Mouse (Mus musculus): ENCODE measurements at regions not wholly inside any gene's neighbourhood (a gene's known extent, or its start where the extent isn't known, plus 50 kb on each side); places are given as distances from the start of the nearest gene placed in this dataset.
A peak's percentile ranks its signal among the peaks of the same experiment; 100 is the strongest.

DNA sequence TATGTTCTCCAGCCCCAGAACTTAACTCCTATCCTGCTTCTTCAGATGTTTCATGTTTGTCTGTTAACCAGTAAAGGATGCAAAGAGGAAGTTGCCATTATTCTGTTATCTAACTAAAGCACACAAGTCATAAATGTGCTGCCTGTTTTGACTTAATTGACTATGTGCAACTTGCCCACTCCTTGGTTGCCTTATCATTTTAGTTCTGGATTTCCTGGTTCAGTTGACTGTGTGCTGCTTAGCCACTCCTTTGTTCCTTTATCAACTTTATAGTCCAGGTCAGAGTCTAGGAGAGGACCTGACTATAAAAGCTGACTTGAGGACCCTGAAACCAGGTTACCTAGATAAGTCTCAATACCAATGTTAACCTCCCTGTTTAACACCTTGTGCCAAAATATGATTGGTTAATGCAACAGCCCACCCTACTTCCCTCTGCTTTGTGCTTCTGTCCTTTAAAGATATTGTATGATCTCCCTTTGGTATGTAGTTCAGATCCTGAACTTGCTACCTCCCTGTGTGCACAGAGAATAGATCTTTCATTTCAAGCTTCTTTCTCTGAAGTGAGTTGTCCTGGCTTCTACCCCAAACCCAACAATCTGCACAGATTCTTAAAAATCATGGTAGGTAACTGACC is 721.2 kb upstream of the Lcorl start:
- Histone ChIP-seq H3K36me3 (ENCODE audit: poor library complexity, severe bottlenecking) (no peaks in the 10 kb centered on the region), H3K9ac (no peak overlapping the region), H3K4me2 (no peak overlapping the region), H3K27me3 (no peaks in the 10 kb centered on the region), H3K4me3 (no peak overlapping the region), H3K9me3 (replicated peaks) (no peaks in the 10 kb centered on the region), H3K4me1 (no peaks in the 10 kb centered on the region), H3K27ac (no peak overlapping the region)
- ATAC-seq: no peak

DNA sequence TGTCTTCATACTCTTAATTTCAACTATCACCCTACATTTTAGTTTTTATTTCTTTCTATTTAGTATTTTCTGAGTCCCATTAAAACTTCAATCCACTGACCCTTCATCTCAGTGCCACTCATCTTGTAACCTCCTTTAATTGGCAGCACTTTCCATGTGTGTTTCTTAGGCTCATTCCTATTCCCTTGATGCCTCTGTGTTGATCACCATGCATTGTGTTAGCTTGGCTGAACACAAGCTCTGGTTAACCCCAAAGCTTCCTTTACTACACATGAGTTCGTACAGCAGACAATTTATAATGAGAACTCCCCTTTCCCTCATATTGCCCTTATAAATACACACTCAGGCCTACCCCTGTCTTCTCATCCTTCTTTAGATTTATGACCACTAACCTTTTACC is 716.5 kb upstream of the Lcorl start:
- Histone ChIP-seq H3K27me3 (no peaks in the 10 kb centered on the region), H3K27ac (no peak overlapping the region), H3K4me1 (no peaks in the 10 kb centered on the region), H3K36me3 (ENCODE audit: poor library complexity, severe bottlenecking) (no peaks in the 10 kb centered on the region), H3K9me3 (replicated peaks) (no peaks in the 10 kb centered on the region), H3K4me2 (no peak overlapping the region), H3K9ac (no peak overlapping the region), H3K4me3 (no peak overlapping the region)
- ATAC-seq: no peak
- 60% methylated on average over 1 of the region's 1 CpGs for WGBS

DNA sequence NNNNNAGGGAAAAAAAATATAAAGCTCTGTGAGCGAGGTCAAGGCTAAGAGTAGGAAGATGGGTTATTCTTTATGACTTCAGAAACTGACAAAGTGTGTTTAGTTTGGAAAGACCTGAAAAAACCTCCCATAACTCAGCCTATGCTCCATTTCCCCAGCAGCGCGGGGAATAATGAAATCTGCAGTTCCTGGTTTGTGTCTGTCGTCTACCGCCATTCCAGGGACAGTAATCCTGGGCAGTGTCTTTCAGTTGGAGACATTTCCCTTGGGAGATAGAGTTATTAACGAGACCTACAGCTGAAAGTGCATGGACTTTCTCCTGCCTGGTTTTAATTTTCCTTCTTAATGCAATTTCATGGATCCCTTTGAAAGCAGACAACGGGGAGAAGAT is 715.9 kb upstream of the Lcorl start:
- no peaks in the 10 kb centered on the region for H3K9me3 ChIP-seq (replicated peaks)
- 84% methylated on average over 7 of the region's 7 CpGs for WGBS
- H3K36me3 ChIP-seq (ENCODE audit: poor library complexity, severe bottlenecking): no peaks in the 10 kb centered on the region
- no peak overlapping the region for H3K27ac ChIP-seq
- no peak overlapping the region for H3K4me2 ChIP-seq
- no peak overlapping the region for H3K9ac ChIP-seq
- no peaks in the 10 kb centered on the region for H3K27me3 ChIP-seq
- H3K4me1 ChIP-seq: no peaks in the 10 kb centered on the region
- H3K4me3 ChIP-seq: no peak overlapping the region
- ATAC-seq: no peak

DNA sequence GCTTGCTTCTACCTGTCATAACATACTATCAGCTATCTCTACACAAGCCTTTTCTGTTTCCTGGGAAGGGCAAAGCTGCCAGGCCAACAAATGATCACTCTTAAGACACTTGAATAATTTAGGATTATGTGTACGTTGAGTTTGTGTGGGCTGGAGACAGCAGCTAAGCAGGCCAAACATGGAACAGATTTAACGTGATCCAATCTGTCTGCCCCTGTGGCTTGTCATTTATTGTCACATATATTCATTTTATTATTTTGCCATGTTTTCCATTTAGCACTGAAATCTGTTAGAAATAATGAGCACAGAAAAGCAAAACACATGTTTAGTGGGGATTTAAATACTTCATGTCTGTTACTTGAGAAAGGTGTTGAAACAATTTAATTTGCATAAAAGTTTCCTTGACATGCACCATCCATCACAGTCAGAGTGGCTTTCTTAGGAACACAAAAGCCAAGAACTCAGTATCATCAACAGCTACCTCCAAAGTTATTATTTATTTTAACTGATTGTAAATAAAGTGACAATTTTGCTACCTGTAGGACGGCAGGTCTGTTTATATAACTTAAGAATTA is 699.4 kb upstream of the Lcorl start:
- peak; percentile 70; the same call in 1 of the 2 replicates for ATAC-seq
- Histone ChIP-seq H3K9ac (no peak overlapping the region), H3K4me3 (no peak overlapping the region), H3K4me2 (no peak overlapping the region), H3K9me3 (replicated peaks) (no peaks in the 10 kb centered on the region), H3K27ac (no peak overlapping the region), H3K27me3 (no peaks in the 10 kb centered on the region), H3K4me1 (no peaks in the 10 kb centered on the region), H3K36me3 (ENCODE audit: poor library complexity, severe bottlenecking) (no peaks in the 10 kb centered on the region)
- 84% methylated on average over 3 of the region's 3 CpGs for WGBS

DNA sequence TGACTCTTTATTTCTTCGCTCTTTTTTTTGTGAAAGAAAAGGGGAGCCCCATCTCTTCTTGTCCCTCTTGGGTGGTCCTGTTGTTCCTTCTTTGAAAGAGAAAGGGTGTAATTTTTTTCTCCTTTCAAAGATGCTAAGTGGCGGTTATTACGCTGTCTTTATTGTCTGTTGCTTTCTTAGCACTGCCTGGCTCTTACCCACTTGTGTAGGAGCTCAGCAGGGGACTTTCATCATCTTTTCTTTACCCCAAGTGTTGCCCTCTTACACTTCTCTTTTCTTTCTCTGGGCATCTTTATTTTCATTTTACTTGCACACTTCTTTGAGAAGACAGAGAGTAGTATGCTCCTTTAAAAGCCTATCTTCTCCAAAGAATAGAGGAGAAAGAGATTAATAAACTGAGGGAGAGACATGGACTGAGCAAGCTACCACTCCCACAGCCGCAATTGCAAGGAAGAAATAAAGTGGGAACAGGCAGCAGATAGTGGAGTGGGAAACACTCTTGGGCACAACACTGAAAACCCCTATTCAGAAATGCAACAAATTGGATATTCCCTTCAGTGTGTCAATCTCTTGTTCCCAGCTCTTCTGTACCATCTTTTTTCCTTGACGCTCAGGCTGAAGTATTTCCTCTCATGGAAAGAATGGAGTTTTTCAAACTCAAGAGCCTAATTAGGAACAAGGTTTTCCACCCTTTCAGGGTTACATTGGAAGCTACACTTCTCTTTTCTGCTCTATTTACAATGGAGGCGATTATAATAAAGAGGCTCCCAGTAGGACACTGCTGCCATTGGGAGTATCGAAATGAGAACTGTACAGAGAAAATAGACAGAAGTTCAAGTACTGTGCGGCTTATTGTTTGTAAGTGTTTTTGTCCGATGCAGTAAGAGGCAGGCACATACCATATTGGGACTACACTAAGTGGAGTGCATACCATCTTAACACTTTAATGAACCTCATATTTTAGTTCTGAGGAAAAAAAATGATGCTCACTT is 684.2 kb upstream of the Lcorl start:
- Histone ChIP-seq H3K9ac (no peak overlapping the region), H3K9me3 (replicated peaks) (no peaks in the 10 kb centered on the region), H3K4me1 (peaks cover 9% of the 10 kb centered on the region; the same call in 1 of the 2 replicates), H3K27ac (no peak overlapping the region), H3K4me2 (no peak overlapping the region), H3K27me3 (0 out of 2 replicates have a peak, but pooled peaks cover 2% of the 10 kb centered on the region), H3K36me3 (ENCODE audit: poor library complexity, severe bottlenecking) (no peaks in the 10 kb centered on the region), H3K4me3 (no peak overlapping the region)
- peak; percentile 61; the same call in 1 of the 2 replicates for ATAC-seq
- WGBS: 22% methylated on average over 9 of the region's 9 CpGs
